Mouse (Mus musculus) stomach, postnatal 0 days (tissue): ENCODE data around the gene Slc1a2. TPM values are rescaled to one million over a fixed set of nuclear protein-coding genes. Genes with fewer than 3 reads are reported as not detected.

ENCODE experiments used
- ATAC-seq: fragments of 200-750 bp; cut with Nextera tagmentation; 2 replicates; pipeline ENCODE4 v1.8.0; 2017; ENCODE audit not compliant: low FRiP score, low TSS enrichment
- DNase-seq: peaks from one replicate; pipeline ENCODE4 v3.0.0-alpha.2; 2016; ENCODE audit warnings: low spot score
- H3K27ac ChIP-seq: fragments of 300-500 bp; sonication (generic); replicated peaks from 2 replicates; pipeline ENCODE4 v1.5.1; 2014; ENCODE audit warnings: mild to moderate bottlenecking, control low read depth
- H3K27me3 ChIP-seq: fragments of 300-500 bp; sonication (generic); 2 replicates; pipeline ENCODE4 v1.6.1; 2014; ENCODE audit warnings: low read length; ENCODE audit not compliant: control insufficient read depth, insufficient read depth
- H3K36me3 ChIP-seq: fragments of 300-500 bp; sonication (generic); 2 replicates; pipeline ENCODE4 v1.6.1; 2014; ENCODE audit warnings: low read length, mixed read lengths; ENCODE audit not compliant: control insufficient read depth, insufficient read depth
- H3K4me1 ChIP-seq: fragments of 300-500 bp; sonication (generic); replicated peaks from 2 replicates; pipeline ENCODE4 v1.6.1; 2014; ENCODE audit warnings: antibody characterized with exemption; ENCODE audit not compliant: control insufficient read depth, insufficient read depth
- H3K4me2 ChIP-seq: fragments of 300-500 bp; sonication (generic); replicated peaks from 2 replicates; pipeline ENCODE4 v1.6.1; 2014; ENCODE audit warnings: low read depth, mild to moderate bottlenecking, control low read depth, moderate library complexity
- H3K4me3 ChIP-seq: fragments of 300-500 bp; sonication (generic); 2 replicates; pipeline ENCODE4 v1.5.1; 2014; ENCODE audit warnings: low read depth, low read length, control low read depth
- H3K9ac ChIP-seq: fragments of 300-500 bp; sonication (generic); 2 replicates; pipeline ENCODE4 v1.6.1; 2014; ENCODE audit warnings: mild to moderate bottlenecking, low read length, control low read depth, mixed read lengths
- H3K9me3 ChIP-seq: fragments of 300-500 bp; sonication (generic); 2 replicates; pipeline ENCODE4 v1.6.1; 2016; ENCODE audit warnings: low read length; ENCODE audit not compliant: control insufficient read depth
- CTCF ChIP-seq: IDR thresholded peaks from 2 replicates; pipeline ENCODE4 v1.5.1; 2016; ENCODE audit warnings: antibody characterized with exemption, low read depth, mild to moderate bottlenecking, moderate library complexity
- EP300 ChIP-seq: optimal IDR thresholded peaks from 2 replicates; pipeline ENCODE3; 2016; ENCODE audit warnings: antibody characterized with exemption
- WGBS: fragments of 180-500 bp; shearing (Covaris S2); extraction: QIAGEN DNeasy Blood & Tissue Kit; methylation state at CpG from one replicate; pipeline ENCODE4 v1.1.7; 2014; 5-methylcytosine and 5-hydroxymethylcytosine counted together
- polyA plus RNA-seq: library from polyadenylated mRNA; unstranded; fragments of >200 nt; fragmentation: Nextera tagmentation; extraction: Ambion mirVana; gene quantifications from 2 replicates; pipeline ENCODE4 v1.2.1, GENCODE M21; 2015

Gene Slc1a2
- polyA plus RNA-seq, 1 experiment from 2014 or later, result 1.8 TPM

GRCm38 (mm10) chr2:102820225-102820711, 161.8 kb downstream of the Slc1a2 start:
- 72% methylated on average over 5 of the region's 5 CpGs for WGBS
- ATAC-seq (no peak), DNase-seq (no peak)
- H3K27me3 ChIP-seq, result no peaks in the 10 kb centered on the region
- H3K9me3 ChIP-seq, result no peaks in the 10 kb centered on the region
- TF ChIP-seq EP300 (no peak), CTCF (no peak)
- H3K4me3 ChIP-seq, result no peak overlapping the region
- no peak overlapping the region for H3K27ac ChIP-seq
- H3K4me2 ChIP-seq, result no peak overlapping the region
- no peak overlapping the region for H3K9ac ChIP-seq
- H3K36me3 ChIP-seq, result no peaks in the 10 kb centered on the region
- H3K4me1 ChIP-seq, result no peaks in the 10 kb centered on the region

GRCm38 (mm10) chr2:102820790-102821189, 162.3 kb downstream of the Slc1a2 start:
- WGBS, result 65% methylated on average over 8 of the region's 8 CpGs
- TF ChIP-seq CTCF (no peak), EP300 (no peak)
- no peak overlapping the region; the same call in 1 of the 2 replicates for H3K27ac ChIP-seq

GRCm38 (mm10) chr2:102822036-102822435, 163.6 kb downstream of the Slc1a2 start:
- TF ChIP-seq CTCF (no peak), EP300 (no peak)
- 88% methylated on average over 6 of the region's 6 CpGs for WGBS
- no peaks in the 10 kb centered on the region for H3K4me1 ChIP-seq
- H3K36me3 ChIP-seq, result no peaks in the 10 kb centered on the region
- no peak overlapping the region for H3K9ac ChIP-seq
- DNase-seq, result no peak
- H3K27me3 ChIP-seq, result no peaks in the 10 kb centered on the region
- H3K27ac ChIP-seq, result no peak overlapping the region
- H3K4me2 ChIP-seq, result no peak overlapping the region
- no peak overlapping the region for H3K4me3 ChIP-seq
- ATAC-seq, result no peak
- no peaks in the 10 kb centered on the region for H3K9me3 ChIP-seq

More at GRCm38 (mm10) chr2:102820790-102821189, 162.3 kb downstream of the Slc1a2 start:
- no peak for DNase-seq
- Histone ChIP-seq H3K36me3 (no peaks in the 10 kb centered on the region), H3K9ac (no peak overlapping the region), H3K27me3 (no peaks in the 10 kb centered on the region), H3K4me1 (no peaks in the 10 kb centered on the region), H3K4me2 (no peak overlapping the region), H3K9me3 (no peaks in the 10 kb centered on the region), H3K4me3 (no peak overlapping the region)
- ATAC-seq, result no peak

GRCm38 (mm10) chr2:102825961-102826633, 167.6 kb downstream of the Slc1a2 start:
- 67% methylated on average over 9 of the region's 9 CpGs for WGBS
- no peak for TF ChIP-seq CTCF
- TF ChIP-seq EP300, result peak; percentile 90
- H3K27ac ChIP-seq, result peak overlapping the region; percentile 75

GRCm38 (mm10) chr2:102827841-102828240, 169.4 kb downstream of the Slc1a2 start:
- 66% methylated on average over 1 of the region's 1 CpGs for WGBS

More at GRCm38 (mm10) chr2:102825961-102826633, 167.6 kb downstream of the Slc1a2 start:
- H3K9ac ChIP-seq, result no peak overlapping the region
- H3K4me2 ChIP-seq, result no peak overlapping the region
- peak; percentile 55 for DNase-seq
- no peak overlapping the region for H3K4me3 ChIP-seq
- no peaks in the 10 kb centered on the region for H3K27me3 ChIP-seq
- no peaks in the 10 kb centered on the region for H3K9me3 ChIP-seq
- H3K4me1 ChIP-seq, result no peaks in the 10 kb centered on the region; the same call in 1 of the 2 replicates
- no peaks in the 10 kb centered on the region for H3K36me3 ChIP-seq
- peak; percentile 90 for ATAC-seq

GRCm38 (mm10) chr2:102828381-102828780, 169.9 kb downstream of the Slc1a2 start:
- H3K9ac ChIP-seq, result no peak overlapping the region
- 78% methylated on average over 7 of the region's 7 CpGs for WGBS
- H3K27me3 ChIP-seq, result no peaks in the 10 kb centered on the region
- no peak overlapping the region for H3K27ac ChIP-seq
- H3K4me3 ChIP-seq, result no peak overlapping the region
- DNase-seq (no peak), ATAC-seq (no peak)
- no peak for TF ChIP-seq EP300
- TF ChIP-seq CTCF, result no peak
- H3K4me1 ChIP-seq, result no peaks in the 10 kb centered on the region; the same call in 1 of the 2 replicates
- H3K9me3 ChIP-seq, result no peaks in the 10 kb centered on the region
- H3K4me2 ChIP-seq, result no peak overlapping the region
- no peaks in the 10 kb centered on the region for H3K36me3 ChIP-seq

More at GRCm38 (mm10) chr2:102827841-102828240, 169.4 kb downstream of the Slc1a2 start:
- Histone ChIP-seq H3K4me2 (no peak overlapping the region), H3K9me3 (no peaks in the 10 kb centered on the region), H3K36me3 (no peaks in the 10 kb centered on the region), H3K27me3 (no peaks in the 10 kb centered on the region), H3K4me1 (no peaks in the 10 kb centered on the region; the same call in 1 of the 2 replicates), H3K27ac (no peak overlapping the region; the same call in 1 of the 2 replicates), H3K4me3 (no peak overlapping the region), H3K9ac (no peak overlapping the region)
- ATAC-seq, result 0 out of 2 replicates have a peak, but pooled peaks have one; percentile 28
- TF ChIP-seq CTCF (no peak), EP300 (no peak)
- no peak for DNase-seq
